Mouse (Mus musculus) embryonic fibroblast, embryonic 13.5 days (primary cell): ENCODE results near the gene Rsph14. TPM values are rescaled to one million over a fixed set of nuclear protein-coding genes. Genes with fewer than 3 reads are reported as not detected.

ENCODE experiments used
- H3K27ac ChIP-seq: 2 replicates; pipeline ENCODE4 v1.5.1; 2012; ENCODE audit warnings: low read length, control low read depth, inconsistent platforms; ENCODE audit not compliant: insufficient read depth
- H3K4me1 ChIP-seq: 2 replicates; pipeline ENCODE4 v1.6.1; 2011; ENCODE audit warnings: low read length; ENCODE audit not compliant: control insufficient read depth, insufficient read depth
- H3K4me3 ChIP-seq: 2 replicates; pipeline ENCODE4 v1.5.1; 2011; ENCODE audit warnings: mild to moderate bottlenecking, control low read depth, low read length; ENCODE audit not compliant: insufficient read depth
- CTCF ChIP-seq: IDR thresholded peaks from 2 replicates; pipeline ENCODE4 v1.5.1; 2011; ENCODE audit warnings: mild to moderate bottlenecking, control low read depth, low read length, moderate library complexity, borderline replicate concordance; ENCODE audit not compliant: insufficient read depth
- POLR2A ChIP-seq: IDR thresholded peaks from 2 replicates; pipeline ENCODE4 v1.6.1; 2011; ENCODE audit warnings: low read depth, mild to moderate bottlenecking, control low read depth, low read length, moderate library complexity
- polyA plus RNA-seq: library from polyadenylated mRNA; stranded (reverse); fragments of >200 nt; gene quantifications from 2 replicates; pipeline ENCODE4 v1.2.4, GENCODE M21; 2011; ENCODE audit warnings: low read depth; ENCODE audit not compliant: missing spikeins, insufficient read length

Gene Rsph14
- polyA plus RNA-seq, 1 experiment: not detected

DNA sequence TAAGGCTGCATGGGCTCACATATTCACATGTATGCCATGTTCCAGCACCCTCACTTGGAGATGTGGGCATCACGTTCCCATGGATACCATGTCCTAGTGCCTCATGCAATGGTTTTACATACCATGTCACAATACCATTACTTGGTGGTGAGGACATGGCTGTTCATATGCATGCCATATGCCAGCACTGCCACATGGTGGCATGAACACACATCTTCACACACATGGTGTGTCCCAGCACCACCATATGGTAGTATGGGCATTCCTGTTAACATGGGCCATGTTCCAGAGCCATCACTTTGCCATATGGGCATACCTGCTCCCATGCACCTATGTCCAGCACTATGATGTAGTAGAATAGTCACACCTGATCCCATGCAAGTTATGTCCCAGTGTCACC is 91.6 kb downstream of the Rsph14 start:
- Histone ChIP-seq H3K27ac (no peak overlapping the region), H3K4me3 (no peak overlapping the region), H3K4me1 (no peaks in the 10 kb centered on the region)
- TF ChIP-seq POLR2A (no peak), CTCF (no peak)

DNA sequence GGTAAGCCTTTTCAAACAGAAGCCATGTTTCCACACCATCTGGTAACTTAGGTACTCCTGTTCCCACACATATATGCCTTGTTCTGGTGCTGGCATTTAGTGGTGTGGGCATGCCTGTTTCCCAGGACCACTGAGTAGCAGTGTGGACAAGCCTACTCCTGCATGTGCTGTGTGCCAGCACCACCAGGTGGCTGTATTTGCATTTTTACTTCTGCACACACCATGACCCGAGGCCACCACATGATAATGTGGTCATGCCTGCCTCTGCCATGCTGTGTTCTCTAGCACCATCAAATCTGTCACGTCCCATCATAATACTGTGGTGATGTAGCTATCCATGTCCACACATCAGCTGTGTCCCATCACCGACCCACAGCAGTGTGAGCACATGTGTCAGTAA is 93.1 kb downstream of the Rsph14 start:
- peak; percentile 25; the same call in 1 of the 2 replicates for TF ChIP-seq CTCF
- no peak for TF ChIP-seq POLR2A
- no peak overlapping the region for H3K4me3 ChIP-seq
- H3K27ac ChIP-seq: no peak overlapping the region
- no peaks in the 10 kb centered on the region for H3K4me1 ChIP-seq

DNA sequence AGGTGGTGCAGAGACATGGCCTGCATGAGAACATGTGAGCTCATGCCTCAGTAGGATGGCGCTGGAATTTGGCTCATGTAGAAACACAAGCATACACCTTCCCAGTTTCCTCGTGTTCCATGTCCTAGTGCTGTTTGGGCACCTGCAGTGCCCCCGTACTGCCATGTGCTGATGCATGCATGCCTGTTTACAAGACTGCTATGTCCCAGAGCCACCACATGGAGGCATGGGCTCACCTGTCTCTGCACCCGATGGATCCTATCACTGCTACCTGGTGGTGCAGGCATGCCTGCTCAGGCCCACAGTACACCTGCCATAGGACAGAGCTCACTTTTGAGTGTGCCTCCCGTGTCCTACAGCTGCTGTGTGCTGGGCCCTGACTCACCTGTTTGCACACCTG is 94.0 kb downstream of the Rsph14 start:
- TF ChIP-seq CTCF (no peak), POLR2A (no peak)
- Histone ChIP-seq H3K4me1 (no peaks in the 10 kb centered on the region), H3K4me3 (no peak overlapping the region), H3K27ac (no peak overlapping the region)

DNA sequence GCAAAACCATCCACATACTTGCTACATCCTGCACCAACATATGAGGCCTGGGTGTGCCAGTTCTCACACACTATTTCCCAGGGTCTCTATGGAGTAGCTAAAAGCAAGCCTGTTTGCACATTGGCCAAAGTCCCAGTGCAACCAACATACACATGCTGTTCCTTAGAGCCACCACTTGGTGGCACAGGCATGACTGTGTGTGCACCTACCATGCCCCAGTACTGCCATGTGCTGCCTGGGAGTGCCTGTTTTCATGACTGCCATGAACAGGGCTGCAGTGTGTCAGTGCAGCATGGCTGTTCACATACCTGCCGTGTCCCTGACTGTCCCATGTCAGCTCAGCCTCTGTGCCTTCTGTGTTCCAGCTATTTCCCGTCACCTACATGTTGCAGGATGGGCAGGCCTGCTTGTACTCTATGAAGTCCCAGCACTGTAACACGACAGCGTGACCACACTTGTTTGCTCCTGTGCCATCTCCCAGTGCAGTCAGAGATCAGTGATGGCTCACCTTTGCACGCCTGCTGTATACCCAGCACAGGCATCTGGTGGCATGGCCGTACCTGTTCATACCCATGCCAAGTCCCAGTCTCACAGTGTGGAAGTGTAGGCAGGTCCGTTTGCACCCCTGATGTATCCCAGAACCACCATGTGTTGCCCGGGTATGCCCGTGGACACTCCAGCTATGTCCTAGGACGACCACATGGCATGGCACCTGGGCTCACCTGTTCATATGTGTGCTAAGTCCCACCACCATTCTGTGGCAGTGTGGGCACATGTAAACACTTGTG is 95.2 kb downstream of the Rsph14 start:
- TF ChIP-seq CTCF (peak; percentile 92), POLR2A (no peak)
- no peak overlapping the region for H3K4me3 ChIP-seq
- H3K27ac ChIP-seq: no peak overlapping the region
- H3K4me1 ChIP-seq: no peaks in the 10 kb centered on the region

DNA sequence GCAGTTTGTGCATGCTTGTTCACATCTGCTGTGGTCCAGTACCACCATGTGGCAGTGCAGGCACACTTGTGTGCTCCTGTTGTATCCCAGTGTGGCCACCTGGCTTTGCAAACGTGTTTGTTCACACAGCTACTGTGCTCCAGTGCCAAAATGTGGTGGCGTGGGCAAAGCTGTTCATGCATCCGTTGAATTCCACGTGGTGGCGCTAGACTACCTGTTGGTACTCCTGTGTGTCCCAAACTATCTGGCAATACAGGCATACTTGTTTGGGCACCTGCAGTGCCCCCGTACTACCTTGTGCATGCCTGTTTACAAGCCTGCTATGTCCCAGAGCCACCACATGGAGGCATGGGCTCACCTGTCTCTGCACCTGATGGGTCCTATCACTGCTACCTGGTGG is 97.4 kb downstream of the Rsph14 start:
- TF ChIP-seq POLR2A: no peak
- TF ChIP-seq CTCF: no peak
- Histone ChIP-seq H3K4me3 (no peak overlapping the region), H3K27ac (no peak overlapping the region), H3K4me1 (no peaks in the 10 kb centered on the region)

DNA sequence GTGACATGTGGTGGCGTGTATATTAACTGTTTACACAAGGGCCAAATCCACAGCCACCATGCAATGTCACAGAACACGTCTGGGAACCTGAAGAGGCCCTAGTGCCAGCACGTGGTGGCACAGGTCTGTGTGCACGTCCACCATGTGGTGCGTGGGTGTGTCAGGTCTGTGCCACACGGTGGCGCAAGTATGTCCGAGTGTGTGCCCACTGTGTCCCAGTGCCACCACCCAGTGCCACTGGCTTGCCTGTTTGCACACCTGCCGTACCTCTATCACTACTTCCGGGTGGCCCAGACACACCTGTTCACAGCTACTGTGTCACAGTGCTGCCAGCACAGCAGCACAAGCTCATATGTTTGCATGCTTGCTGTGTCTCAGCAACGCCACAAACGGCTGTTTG is 97.9 kb downstream of the Rsph14 start:
- Histone ChIP-seq H3K4me1 (no peaks in the 10 kb centered on the region), H3K27ac (no peak overlapping the region)
- TF ChIP-seq POLR2A: no peak
- peak; percentile 51; the same call in 1 of the 2 replicates for TF ChIP-seq CTCF

DNA sequence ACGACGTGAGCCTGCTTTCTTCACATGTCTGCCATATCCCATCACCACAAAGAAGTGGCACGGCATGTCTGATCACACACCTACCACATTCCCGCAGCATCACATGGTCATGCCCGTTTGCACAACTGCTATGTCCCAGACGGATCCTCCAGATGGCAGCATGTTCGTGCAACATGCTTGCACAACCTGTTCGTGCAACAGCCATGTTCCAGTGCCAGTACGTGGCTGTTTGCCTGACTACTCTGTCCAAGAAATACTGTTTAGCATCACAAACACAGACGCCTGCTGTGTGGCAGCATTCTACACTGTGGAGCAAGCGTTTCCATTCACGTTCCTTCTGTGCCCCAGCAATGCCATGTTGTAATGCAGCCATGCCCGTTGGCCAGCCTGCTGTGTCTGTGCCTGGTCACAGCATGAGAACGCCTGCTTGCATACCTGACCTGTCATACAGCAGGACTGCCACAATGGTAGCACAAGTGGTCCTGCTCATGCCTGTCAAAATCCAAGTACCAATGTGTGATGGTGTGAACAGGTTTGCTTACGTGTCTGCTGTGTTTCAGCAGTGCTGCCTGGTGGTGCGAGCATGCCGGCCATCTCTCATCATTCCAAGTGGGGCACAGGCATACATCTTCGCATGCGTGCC is 98.7 kb downstream of the Rsph14 start:
- no peaks in the 10 kb centered on the region for H3K4me1 ChIP-seq
- H3K4me3 ChIP-seq: no peak overlapping the region
- no peak overlapping the region for H3K27ac ChIP-seq
- TF ChIP-seq CTCF: peak; percentile 24; the same call in 1 of the 2 replicates
- no peak for TF ChIP-seq POLR2A

More for the DNA sequence above, 97.9 kb downstream of the Rsph14 start:
- H3K4me3 ChIP-seq: no peak overlapping the region

DNA sequence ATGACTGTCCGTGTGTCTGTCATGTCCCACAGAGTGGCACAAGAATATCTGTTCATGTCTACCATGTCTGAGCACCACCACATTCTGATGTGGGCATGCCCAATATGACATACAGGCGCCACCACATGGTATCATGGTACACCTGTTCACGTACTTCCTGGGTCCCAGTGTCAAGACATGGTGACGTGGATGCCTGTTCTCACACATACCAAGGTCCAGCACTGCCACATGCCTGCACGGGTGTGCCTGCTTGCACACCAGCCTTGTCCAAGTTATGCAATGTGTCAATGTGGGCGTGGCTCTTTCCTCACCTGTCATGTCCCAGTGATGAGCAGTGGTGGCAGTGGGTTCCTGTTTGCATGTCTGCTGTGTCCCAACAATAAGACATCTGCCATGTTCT is 99.9 kb downstream of the Rsph14 start:
- Histone ChIP-seq H3K4me3 (no peak overlapping the region), H3K27ac (no peak overlapping the region), H3K4me1 (no peaks in the 10 kb centered on the region)
- no peak for TF ChIP-seq POLR2A
- no peak for TF ChIP-seq CTCF

DNA sequence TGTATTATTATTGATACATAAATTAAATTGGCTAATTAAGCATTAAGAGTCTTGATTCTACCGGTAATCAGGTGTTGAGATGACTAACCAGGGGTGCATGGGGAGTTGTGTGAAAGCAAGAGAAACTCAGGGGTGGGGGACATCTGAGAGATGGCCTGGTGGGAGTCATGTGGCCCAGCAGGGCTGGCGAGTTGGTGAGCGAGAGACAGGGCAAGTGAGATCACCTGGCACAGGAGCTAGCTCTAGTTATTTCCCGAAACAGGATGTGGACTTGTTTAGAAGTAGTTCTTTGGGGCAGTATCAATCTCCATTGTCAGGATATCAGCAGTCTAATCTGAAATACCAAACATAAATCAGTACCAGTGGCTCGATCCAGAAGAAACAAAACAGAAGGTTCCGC is 100.8 kb downstream of the Rsph14 start:
- Histone ChIP-seq H3K4me3 (no peak overlapping the region), H3K4me1 (no peaks in the 10 kb centered on the region), H3K27ac (no peak overlapping the region)
- TF ChIP-seq CTCF: no peak
- no peak for TF ChIP-seq POLR2A

DNA sequence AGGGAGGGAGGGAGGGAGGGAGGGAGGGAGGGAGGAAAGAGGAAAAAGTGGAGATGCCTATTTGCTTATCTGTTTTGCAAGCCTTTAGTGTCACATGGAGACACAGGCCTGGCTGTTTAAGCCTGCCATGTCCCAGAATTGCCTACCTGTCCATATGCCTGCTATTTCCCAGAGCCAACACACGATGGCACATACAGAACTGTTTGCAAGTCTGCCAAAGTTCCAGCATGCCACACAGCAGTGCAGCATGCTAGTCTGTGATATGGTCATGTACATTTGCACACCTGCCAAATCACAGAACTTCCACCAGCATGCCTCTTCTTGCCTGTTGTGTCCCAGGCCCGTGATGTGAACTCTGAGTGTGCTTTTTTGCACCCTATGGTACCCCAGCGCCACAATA is 101.8 kb downstream of the Rsph14 start:
- Histone ChIP-seq H3K4me3 (no peak overlapping the region), H3K4me1 (no peaks in the 10 kb centered on the region), H3K27ac (no peak overlapping the region)
- TF ChIP-seq POLR2A (no peak), CTCF (no peak)
